Mouse (Mus musculus) liver, postnatal 0 days (tissue): ENCODE results near the gene Il1b. TPM values are rescaled to one million over a fixed set of nuclear protein-coding genes. Genes with fewer than 3 reads are reported as not detected.

Experiments used
- ATAC-seq: fragments of 200-750 bp; cut with Nextera tagmentation; 2 replicates; pipeline ENCODE4 v1.8.0; 2017; ENCODE audit warnings: mild to moderate bottlenecking, moderate library complexity
- DNase-seq: peaks from one replicate; pipeline ENCODE4 v3.0.0-alpha.2; 2016
- H3K27ac ChIP-seq: fragments of 300-500 bp; sonication (generic); 2 replicates; pipeline ENCODE4 v1.5.1; 2014; ENCODE audit warnings: antibody characterized with exemption, moderate library complexity, mild to moderate bottlenecking, low read depth
- H3K27me3 ChIP-seq: fragments of 300-500 bp; sonication (generic); 2 replicates; pipeline ENCODE4 v1.6.1; 2014; ENCODE audit warnings: low read length, control low read depth, mixed read lengths; ENCODE audit not compliant: insufficient read depth
- H3K36me3 ChIP-seq: fragments of 300-500 bp; sonication (generic); replicated peaks from 2 replicates; pipeline ENCODE4 v1.6.1; 2014; ENCODE audit warnings: mild to moderate bottlenecking, control low read depth, low read length, moderate library complexity, mixed read lengths; ENCODE audit not compliant: insufficient read depth
- H3K4me1 ChIP-seq: fragments of 300-500 bp; sonication (generic); 2 replicates; pipeline ENCODE4 v1.6.1; 2014; ENCODE audit warnings: antibody characterized with exemption, mild to moderate bottlenecking, control low read depth; ENCODE audit not compliant: insufficient read depth
- H3K4me2 ChIP-seq: fragments of 300-500 bp; sonication (generic); 2 replicates; pipeline ENCODE4 v1.6.1; 2014; ENCODE audit warnings: low read depth, mild to moderate bottlenecking, low read length, moderate library complexity, mixed read lengths
- H3K4me3 ChIP-seq: fragments of 300-500 bp; sonication (generic); 2 replicates; pipeline ENCODE4 v1.5.1; 2014; ENCODE audit warnings: low read depth, low read length
- H3K9ac ChIP-seq: fragments of 300-500 bp; sonication (generic); replicated peaks from 2 replicates; pipeline ENCODE4 v1.6.1; 2014; ENCODE audit warnings: mild to moderate bottlenecking, moderate library complexity
- H3K9me3 ChIP-seq: fragments of 300-500 bp; sonication (generic); 2 replicates; pipeline ENCODE4 v1.6.1; 2016; ENCODE audit warnings: mild to moderate bottlenecking, control low read depth, low read length, mixed read lengths
- CTCF ChIP-seq: sonication (generic); IDR thresholded peaks from 2 replicates; pipeline ENCODE4 v1.5.1; 2016; ENCODE audit warnings: antibody characterized with exemption, low read depth
- EP300 ChIP-seq: IDR thresholded peaks from 2 replicates; pipeline ENCODE4 v1.6.1; 2016; ENCODE audit warnings: antibody characterized with exemption, low read depth, mild to moderate bottlenecking
- WGBS: fragments of 180-500 bp; shearing (Covaris S2); extraction: QIAGEN DNeasy Blood & Tissue Kit; methylation state at CpG from one replicate; pipeline ENCODE4 v1.1.7; 2014; ENCODE audit not compliant: insufficient replicate concordance; 5-methylcytosine and 5-hydroxymethylcytosine counted together
- polyA plus RNA-seq: library from polyadenylated mRNA; unstranded; fragments of >200 nt; fragmentation: Nextera tagmentation; extraction: Ambion mirVana; gene quantifications from 2 replicates; pipeline ENCODE4 v1.2.1, GENCODE M21; 2015

Gene Il1b
- polyA plus RNA-seq, 1 experiment from 2014 or later: 1.3 TPM

GRCm38 (mm10) chr2:129407596-129407995 is 36.7 kb upstream of the Il1b start:
- no peak overlapping the region for H3K4me3 ChIP-seq
- TF ChIP-seq CTCF (no peak), EP300 (no peak)

GRCm38 (mm10) chr2:129406508-129406907 is 35.6 kb upstream of the Il1b start:
- peak; percentile 41 for TF ChIP-seq CTCF
- no peak for TF ChIP-seq EP300
- DNase-seq: no peak
- Histone ChIP-seq H3K9me3 (no peaks in the 10 kb centered on the region), H3K9ac (no peak overlapping the region), H3K4me1 (no peaks in the 10 kb centered on the region), H3K4me3 (no peak overlapping the region), H3K36me3 (no peaks in the 10 kb centered on the region), H3K27me3 (no peaks in the 10 kb centered on the region), H3K4me2 (no peak overlapping the region), H3K27ac (no peak overlapping the region)
- 80% methylated on average over 8 of the region's 8 CpGs for WGBS
- no peak for ATAC-seq

More at GRCm38 (mm10) chr2:129407596-129407995, 36.7 kb upstream of the Il1b start:
- Histone ChIP-seq H3K36me3 (no peaks in the 10 kb centered on the region), H3K9me3 (no peaks in the 10 kb centered on the region), H3K4me1 (no peaks in the 10 kb centered on the region), H3K9ac (no peak overlapping the region), H3K27me3 (no peaks in the 10 kb centered on the region), H3K4me2 (no peak overlapping the region), H3K27ac (no peak overlapping the region)
- WGBS: 84% methylated on average over 13 of the region's 13 CpGs
- ATAC-seq: no peak
- no peak for DNase-seq

- no peak overlapping the region for H3K4me3 ChIP-seq
- H3K4me2 ChIP-seq: no peak overlapping the region
- H3K4me1 ChIP-seq: no peaks in the 10 kb centered on the region
- ATAC-seq (no peak), DNase-seq (no peak)
- H3K9me3 ChIP-seq: no peaks in the 10 kb centered on the region
- no peaks in the 10 kb centered on the region for H3K36me3 ChIP-seq
- WGBS: 63% methylated on average over 2 of the region's 2 CpGs
- TF ChIP-seq CTCF: no peak
- H3K27ac ChIP-seq: no peak overlapping the region
- H3K9ac ChIP-seq: no peak overlapping the region
- no peaks in the 10 kb centered on the region for H3K27me3 ChIP-seq
These were observed 32.8 kb upstream of the Il1b start for GRCm38 (mm10) chr2:129403786-129404185.

- DNase-seq: no peak
- no peaks in the 10 kb centered on the region for H3K4me1 ChIP-seq
- H3K27ac ChIP-seq: no peak overlapping the region
- no peak overlapping the region for H3K4me2 ChIP-seq
- H3K9me3 ChIP-seq: no peaks in the 10 kb centered on the region
- no peaks in the 10 kb centered on the region for H3K36me3 ChIP-seq
- no peak for TF ChIP-seq EP300
- TF ChIP-seq CTCF: no peak
- WGBS: 59% methylated on average over 3 of the region's 3 CpGs
- no peak for ATAC-seq
- H3K4me3 ChIP-seq: no peak overlapping the region
- no peak overlapping the region for H3K9ac ChIP-seq
- H3K27me3 ChIP-seq: no peaks in the 10 kb centered on the region
These were observed 31.4 kb upstream of the Il1b start for GRCm38 (mm10) chr2:129402330-129402729.

GRCm38 (mm10) chr2:129401803-129402202 is 30.9 kb upstream of the Il1b start:
- no peak for DNase-seq
- no peaks in the 10 kb centered on the region for H3K36me3 ChIP-seq
- TF ChIP-seq EP300: no peak
- TF ChIP-seq CTCF: no peak

GRCm38 (mm10) chr2:129398176-129398575 is 27.2 kb upstream of the Il1b start:
- H3K9ac ChIP-seq: no peak overlapping the region
- TF ChIP-seq CTCF: no peak
- H3K27ac ChIP-seq: no peak overlapping the region
- DNase-seq (no peak), ATAC-seq (no peak)
- no peaks in the 10 kb centered on the region for H3K4me1 ChIP-seq
- no peak overlapping the region for H3K4me2 ChIP-seq
- no peaks in the 10 kb centered on the region for H3K36me3 ChIP-seq
- H3K27me3 ChIP-seq: no peaks in the 10 kb centered on the region
- H3K4me3 ChIP-seq: no peak overlapping the region
- H3K9me3 ChIP-seq: no peaks in the 10 kb centered on the region
- WGBS: 73% methylated on average over 3 of the region's 3 CpGs

More at GRCm38 (mm10) chr2:129401803-129402202, 30.9 kb upstream of the Il1b start:
- Histone ChIP-seq H3K4me3 (no peak overlapping the region), H3K27me3 (no peaks in the 10 kb centered on the region), H3K9me3 (no peaks in the 10 kb centered on the region), H3K27ac (no peak overlapping the region), H3K4me1 (no peaks in the 10 kb centered on the region), H3K9ac (no peak overlapping the region), H3K4me2 (no peak overlapping the region)
- 70% methylated on average over 5 of the region's 5 CpGs for WGBS
- no peak for ATAC-seq

- Histone ChIP-seq H3K36me3 (no peaks in the 10 kb centered on the region), H3K27ac (no peak overlapping the region), H3K9me3 (no peaks in the 10 kb centered on the region), H3K4me3 (no peak overlapping the region), H3K4me1 (no peaks in the 10 kb centered on the region), H3K4me2 (no peak overlapping the region), H3K9ac (no peak overlapping the region), H3K27me3 (no peaks in the 10 kb centered on the region)
- WGBS: 29% methylated on average over 6 of the region's 6 CpGs
- DNase-seq: peak; percentile 21
- no peak for ATAC-seq
- TF ChIP-seq CTCF: peak; percentile 67
- no peak for TF ChIP-seq EP300
These were observed 22.6 kb upstream of the Il1b start for GRCm38 (mm10) chr2:129393524-129393923.
